Mouse (Mus musculus): ENCODE results near the gene Maml2.

DNA sequence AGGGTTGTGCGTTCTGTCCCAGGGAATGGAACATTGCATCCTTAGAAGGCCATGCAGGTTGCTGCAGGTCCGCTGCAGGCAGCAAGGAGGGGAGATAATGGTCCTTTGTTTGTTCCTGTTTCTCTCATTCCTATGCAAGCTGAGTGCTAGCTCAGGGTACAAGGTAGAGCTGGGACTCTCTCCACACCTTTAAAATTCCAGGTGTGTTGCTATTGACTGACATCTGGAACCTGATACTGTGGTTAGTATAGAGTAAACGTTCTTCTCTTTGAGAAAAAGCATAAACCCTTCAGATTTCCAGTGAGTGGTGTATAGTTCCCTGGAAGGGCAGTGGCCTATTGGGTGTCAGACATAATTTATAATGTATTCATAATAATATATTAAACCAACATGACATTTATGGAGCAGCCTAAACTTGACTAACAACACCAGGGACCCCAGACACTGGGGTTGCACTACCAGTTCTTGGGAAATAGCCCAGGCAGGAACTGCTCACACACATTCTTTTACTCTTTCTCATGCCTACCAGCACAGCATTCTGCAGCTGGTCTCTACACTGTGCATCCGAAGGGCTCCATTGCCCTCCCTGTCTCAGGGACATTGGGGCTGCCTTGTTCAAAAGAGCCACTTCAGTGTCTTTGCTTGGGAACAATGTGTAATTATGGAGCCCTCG, 254.8 kb downstream of the Maml2 start:
- TF ChIP-seq CTCF (IDR thresholded peaks at IDR 0.05; ENCODE audit: extremely low read depth, insufficient read depth, low read length) (no peak), POLR2A (IDR thresholded peaks at IDR 0.05; ENCODE audit: extremely low read depth, insufficient read depth, low read length) (no peak)

Data from cortical plate, adult 2 months (tissue).